In the genomic region with DNA sequence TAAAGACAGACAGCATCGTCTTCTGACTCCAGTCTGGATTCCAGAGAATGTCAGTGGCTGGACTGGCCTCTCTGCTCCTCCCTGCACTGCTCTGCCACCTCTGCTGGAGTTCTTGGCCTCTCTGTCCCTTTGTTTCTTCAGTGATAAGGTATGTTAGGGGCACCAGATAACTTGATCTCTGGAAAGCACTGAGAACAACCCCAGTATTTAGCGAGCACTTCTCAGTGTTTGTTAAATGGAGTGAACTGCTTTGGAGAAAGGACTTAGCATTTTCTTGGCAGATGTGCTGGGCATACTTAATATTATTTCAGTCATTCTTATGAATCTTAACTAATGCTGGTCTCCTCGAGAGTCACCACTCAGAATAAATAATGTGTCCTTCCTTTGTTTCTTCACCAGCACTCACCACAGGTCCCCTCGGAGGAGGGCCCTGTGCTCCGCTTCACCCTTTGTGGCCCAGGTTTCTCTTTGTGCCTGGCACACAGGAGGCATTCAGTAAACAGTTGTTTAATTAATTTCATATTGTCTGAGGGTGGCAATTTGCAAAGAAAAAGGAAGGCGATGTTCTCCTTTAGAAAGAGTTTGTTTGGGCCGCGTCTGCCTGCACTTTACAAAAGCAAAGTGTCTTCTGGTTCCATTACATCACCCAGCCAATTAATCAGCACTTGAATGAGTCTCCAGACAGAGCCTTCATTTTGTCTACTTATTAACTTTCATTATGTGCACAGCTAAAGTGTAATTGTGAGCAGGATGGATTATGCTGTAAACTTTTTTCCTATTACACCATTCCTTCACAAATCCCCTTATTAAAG, we compare ENCODE assay signal across 15 mouse cellular contexts.
DNase-seq lines count a peak whose midpoint lies in the region; ATAC-seq lines count a peak whose summit lies in the region.
"Had no signal": no experiment of that assay in that cellular context is flagged by ENCODE, and none has a peak within 500 bp of the region (broad histone marks: within the 10 kb centered on the region; RNA-seq: fewer than 3 reads in every experiment).

No protein-coding gene starts in this region.

- 19% methylated on average over 8 of the region's 8 CpGs for WGBS in embryonic facial prominence, embryonic 11.5 days
- 25% methylated on average over 8 of the region's 8 CpGs for WGBS in embryonic facial prominence, embryonic 10.5 days
- 4% methylated on average over 8 of the region's 8 CpGs for WGBS in forebrain, embryonic 15.5 days
- 10% methylated on average over 8 of the region's 8 CpGs for WGBS in midbrain, embryonic 12.5 days
- WGBS in limb, embryonic 10.5 days, result 58% methylated on average over 8 of the region's 8 CpGs

- no peak overlapping the region for H3K27ac ChIP-seq in embryonic facial prominence, embryonic 11.5 days (replicated peaks; ENCODE audit: low read depth, low read length)
- H3K27ac ChIP-seq in embryonic facial prominence, embryonic 10.5 days (replicated peaks), result no peak overlapping the region; the same call in 1 of the 2 replicates
- no peak overlapping the region for H3K27ac ChIP-seq in forebrain, embryonic 15.5 days (replicated peaks)
- peak overlapping the region; percentile 35; the same call in 1 of the 2 replicates for H3K27ac ChIP-seq in midbrain, embryonic 12.5 days (replicated peaks)
- no peak overlapping the region for H3K27ac ChIP-seq in limb, embryonic 10.5 days
- H3K27ac ChIP-seq: heart, embryonic 15.5 days had no signal

- H3K4me1 ChIP-seq in embryonic facial prominence, embryonic 11.5 days (ENCODE audit: control insufficient read depth, insufficient read depth, low read length), result no peaks in the 10 kb centered on the region
- peaks cover 9% of the 10 kb centered on the region for H3K4me1 ChIP-seq in embryonic facial prominence, embryonic 10.5 days
- peaks cover 13% of the 10 kb centered on the region for H3K4me1 ChIP-seq in forebrain, embryonic 15.5 days
- peaks cover 14% of the 10 kb centered on the region for H3K4me1 ChIP-seq in midbrain, embryonic 12.5 days
- H3K4me1 ChIP-seq in limb, embryonic 10.5 days, result no peaks in the 10 kb centered on the region; the same call in 1 of the 2 replicates
- H3K4me1 ChIP-seq: heart, embryonic 15.5 days had no signal

- H3K27me3 ChIP-seq in embryonic facial prominence, embryonic 11.5 days (ENCODE audit: control insufficient read depth, insufficient read depth, low read length), result no peaks in the 10 kb centered on the region
- H3K27me3 ChIP-seq in embryonic facial prominence, embryonic 10.5 days (replicated peaks; ENCODE audit: low read depth, poor library complexity, severe bottlenecking), result peaks cover 54% of the 10 kb centered on the region
- peaks cover 8% of the 10 kb centered on the region; the same call in 1 of the 2 replicates for H3K27me3 ChIP-seq in forebrain, embryonic 15.5 days
- H3K27me3 ChIP-seq in midbrain, embryonic 12.5 days, result peaks cover 43% of the 10 kb centered on the region
- 0 out of 2 replicates have a peak, but pooled peaks cover 3% of the 10 kb centered on the region for H3K27me3 ChIP-seq in limb, embryonic 10.5 days (ENCODE audit: low read depth, poor library complexity, severe bottlenecking)
- H3K27me3 ChIP-seq: heart, embryonic 15.5 days had no signal

- peak; percentile 56; the same call in 1 of the 2 replicates for ATAC-seq in embryonic facial prominence, embryonic 11.5 days (replicated peaks; ENCODE audit: insufficient number of reproducible peaks, low FRiP score, low TSS enrichment, low read depth)
- ATAC-seq in forebrain, embryonic 15.5 days (replicated peaks), result peak; percentile 73
- peak; percentile 74 for ATAC-seq in midbrain, embryonic 12.5 days (ENCODE audit: low FRiP score, low read depth)
- no peak; the same call in 1 of the 2 replicates for ATAC-seq in cerebellum, adult (ENCODE audit: insufficient number of reproducible peaks, low FRiP score, low TSS enrichment)

- no peaks in the 10 kb centered on the region for H3K36me3 ChIP-seq in embryonic facial prominence, embryonic 11.5 days (replicated peaks; ENCODE audit: control insufficient read depth, insufficient read depth, low read depth, low read length)
- no peaks in the 10 kb centered on the region for H3K36me3 ChIP-seq in embryonic facial prominence, embryonic 10.5 days (replicated peaks)
- no peaks in the 10 kb centered on the region for H3K36me3 ChIP-seq in forebrain, embryonic 15.5 days
- no peaks in the 10 kb centered on the region for H3K36me3 ChIP-seq in midbrain, embryonic 12.5 days
- H3K36me3 ChIP-seq in limb, embryonic 10.5 days, result no peaks in the 10 kb centered on the region
- H3K36me3 ChIP-seq: heart, embryonic 15.5 days had no signal

- no peak for DNase-seq in embryonic facial prominence, embryonic 11.5 days (ENCODE audit: low spot score)
- DNase-seq in embryonic facial prominence, embryonic 10.5 days (ENCODE audit: low spot score), result no peak
- peak; percentile 47 for DNase-seq in Muller cell, postnatal 12 days (ENCODE audit: inconsistent ontology term)
- DNase-seq in frontal cortex, postnatal 25 days (ENCODE audit: low spot score in 2 of 2), result no peak
- DNase-seq in limb, embryonic 10.5 days (ENCODE audit: low spot score), result no peak
- DNase-seq: adrenal gland, postnatal 10 days; cerebellum, adult 18-20 months; gastrocnemius, postnatal 25 days; lung, embryonic 14.5 days; right cerebral cortex, adult 18-20 months had no signal

- H3K9me3 ChIP-seq in embryonic facial prominence, embryonic 11.5 days (replicated peaks; ENCODE audit: control insufficient read depth, low read length), result no peaks in the 10 kb centered on the region
- H3K9me3 ChIP-seq in embryonic facial prominence, embryonic 10.5 days, result no peaks in the 10 kb centered on the region
- no peaks in the 10 kb centered on the region for H3K9me3 ChIP-seq in forebrain, embryonic 15.5 days
- H3K9me3 ChIP-seq in midbrain, embryonic 12.5 days, result no peaks in the 10 kb centered on the region
- no peaks in the 10 kb centered on the region for H3K9me3 ChIP-seq in limb, embryonic 10.5 days (replicated peaks)
- H3K9me3 ChIP-seq: heart, embryonic 15.5 days had no signal

- no peak overlapping the region for H3K4me3 ChIP-seq in embryonic facial prominence, embryonic 11.5 days (ENCODE audit: low read depth, low read length)
- no peak overlapping the region for H3K4me3 ChIP-seq in embryonic facial prominence, embryonic 10.5 days
- no peak overlapping the region for H3K4me3 ChIP-seq in forebrain, embryonic 15.5 days
- H3K4me3 ChIP-seq in midbrain, embryonic 12.5 days, result no peak overlapping the region
- no peak overlapping the region for H3K4me3 ChIP-seq in limb, embryonic 10.5 days
- H3K4me3 ChIP-seq: erythroblast, embryonic 14.5 days; heart, embryonic 15.5 days had no signal

- H3K9ac ChIP-seq in embryonic facial prominence, embryonic 11.5 days (replicated peaks; ENCODE audit: low read length), result no peak overlapping the region
- no peak overlapping the region for H3K9ac ChIP-seq in forebrain, embryonic 15.5 days (replicated peaks)
- H3K9ac ChIP-seq in midbrain, embryonic 12.5 days (replicated peaks), result no peak overlapping the region
- H3K9ac ChIP-seq: heart, embryonic 15.5 days; lung, embryonic 14.5 days had no signal

- no peak overlapping the region for H3K4me2 ChIP-seq in embryonic facial prominence, embryonic 11.5 days (ENCODE audit: low read depth, low read length)
- no peak overlapping the region for H3K4me2 ChIP-seq in forebrain, embryonic 15.5 days (replicated peaks)
- peak overlapping the region; percentile 19; the same call in 1 of the 2 replicates for H3K4me2 ChIP-seq in midbrain, embryonic 12.5 days (replicated peaks)
- H3K4me2 ChIP-seq: heart, embryonic 15.5 days; lung, embryonic 14.5 days had no signal
